Mouse (Mus musculus) CH12F3 (cell line): ENCODE measurements around the gene Hrc.

Experiments
- in situ Hi-C: fragments of 300-500 bp; cut with MboI; formaldehyde crosslinking; loops from 2 replicates; pipeline ENCODE4 v1.14.3; 2020; ENCODE audit warnings: low sequenced_read_pairs

Hrc gene

GRCm38 (mm10) chr7:45363983-45364382 lies 28.9 kb downstream of the Hrc start:
- in situ Hi-C loops = no loop called here

GRCm38 (mm10) chr7:45365742-45366651 lies 30.9 kb downstream of the Hrc start:
- in situ Hi-C loops = no loop called here

GRCm38 (mm10) chr7:45366652-45367019 lies 31.5 kb downstream of the Hrc start, which contains the start of gene Ppfia3:
Gene Ppfia3 (minus strand): TSS chr7:45367019.
- in situ Hi-C loops = no loop called here

- in situ Hi-C loops = no loop called here
Measured at GRCm38 (mm10) chr7:45367020-45367880, 32.2 kb downstream of the Hrc start.

- in situ Hi-C loops = no loop called here
Measured at GRCm38 (mm10) chr7:45368178-45368577, 33.1 kb downstream of the Hrc start.

- in situ Hi-C loops = no loop called here
Measured at GRCm38 (mm10) chr7:45369022-45369745, 34.1 kb downstream of the Hrc start.

- in situ Hi-C loops = no loop called here
Measured at GRCm38 (mm10) chr7:45369836-45370474, 34.9 kb downstream of the Hrc start.

GRCm38 (mm10) chr7:45370475-45371311 lies 35.6 kb downstream of the Hrc start, which contains the start of gene Lin7b:
Gene Lin7b (minus strand): TSS chr7:45370583.
- in situ Hi-C loops = no loop called here

- in situ Hi-C loops = no loop called here
Measured at GRCm38 (mm10) chr7:45372371-45372770, 37.3 kb downstream of the Hrc start.

GRCm38 (mm10) chr7:45374620-45375019 lies 39.5 kb downstream of the Hrc start:
- in situ Hi-C loops = no loop called here

GRCm38 (mm10) chr7:45376057-45376456 lies 41.0 kb downstream of the Hrc start:
- in situ Hi-C loops = no loop called here

- in situ Hi-C loops = no loop called here
Measured at GRCm38 (mm10) chr7:45386077-45386476, 51.0 kb downstream of the Hrc start.
